Mouse (Mus musculus): Measurements from ENCODE around the gene Gpalpp1.

GRCm38 (mm10) chr14:76127311-76127710, 16.8 kb upstream of the Gpalpp1 start:
- TF ChIP-seq CTCF (IDR thresholded peaks at IDR 0.05; ENCODE audit: insufficient read depth, low read length) (no peak), POLR2A (IDR thresholded peaks at IDR 0.05; ENCODE audit: borderline replicate concordance, extremely low read depth, low read depth, low read length) (no peak)

Measured in lung, adult 2 months (tissue).